Mouse (Mus musculus) neural tube, embryonic 15.5 days (tissue): ENCODE data around the gene Tcf7l2. TPM values are rescaled to one million over a fixed set of nuclear protein-coding genes. Genes with fewer than 3 reads are reported as not detected.
A peak's percentile ranks its signal among the peaks of the same experiment; 100 is the strongest.

Experiments
- ATAC-seq: fragments of 200-750 bp; cut with Nextera tagmentation; 2 replicates; pipeline ENCODE4 v1.8.0; 2017; ENCODE audit warnings: mild to moderate bottlenecking, moderate TSS enrichment, moderate library complexity; ENCODE audit not compliant: low FRiP score
- H3K27ac ChIP-seq: fragments of 300-500 bp; sonication (generic); replicated peaks from 2 replicates; pipeline ENCODE4 v1.5.1; 2015; ENCODE audit warnings: mild to moderate bottlenecking, inconsistent platforms
- H3K27me3 ChIP-seq: fragments of 300-500 bp; sonication (generic); replicated peaks from 2 replicates; pipeline ENCODE4 v1.6.1; 2015; ENCODE audit warnings: inconsistent platforms
- H3K36me3 ChIP-seq: fragments of 300-500 bp; sonication (generic); 2 replicates; pipeline ENCODE4 v1.6.1; 2015; ENCODE audit warnings: inconsistent platforms
- H3K4me1 ChIP-seq: fragments of 300-500 bp; sonication (generic); 2 replicates; pipeline ENCODE4 v1.6.1; 2015; ENCODE audit warnings: inconsistent platforms
- H3K4me2 ChIP-seq: fragments of 300-500 bp; sonication (generic); 2 replicates; pipeline ENCODE4 v1.6.1; 2015; ENCODE audit warnings: inconsistent platforms, mild to moderate bottlenecking, moderate library complexity
- H3K4me3 ChIP-seq: fragments of 300-500 bp; sonication (generic); replicated peaks from 2 replicates; pipeline ENCODE4 v1.5.1; 2015; ENCODE audit warnings: mild to moderate bottlenecking, inconsistent platforms
- H3K9ac ChIP-seq: fragments of 300-500 bp; sonication (generic); replicated peaks from 2 replicates; pipeline ENCODE4 v1.6.1; 2015; ENCODE audit warnings: mild to moderate bottlenecking, inconsistent platforms
- H3K9me3 ChIP-seq: fragments of 300-500 bp; sonication (generic); replicated peaks from 2 replicates; pipeline ENCODE4 v1.6.1; 2016; ENCODE audit warnings: inconsistent platforms
- WGBS: fragments of 180-500 bp; shearing (Covaris S2); methylation state at CpG from one replicate; pipeline ENCODE4 v1.1.7; 2015; ENCODE audit warnings: mixed read lengths; 5-methylcytosine and 5-hydroxymethylcytosine counted together
- polyA plus RNA-seq: library from polyadenylated mRNA; unstranded; fragments of >200 nt; fragmentation: Nextera tagmentation; extraction: Ambion mirVana; gene quantifications from 2 replicates; pipeline ENCODE4 v1.2.1, GENCODE M21; 2015

Gene Tcf7l2
- polyA plus RNA-seq, 1 experiment from 2014 or later, result 13.3 TPM

DNA sequence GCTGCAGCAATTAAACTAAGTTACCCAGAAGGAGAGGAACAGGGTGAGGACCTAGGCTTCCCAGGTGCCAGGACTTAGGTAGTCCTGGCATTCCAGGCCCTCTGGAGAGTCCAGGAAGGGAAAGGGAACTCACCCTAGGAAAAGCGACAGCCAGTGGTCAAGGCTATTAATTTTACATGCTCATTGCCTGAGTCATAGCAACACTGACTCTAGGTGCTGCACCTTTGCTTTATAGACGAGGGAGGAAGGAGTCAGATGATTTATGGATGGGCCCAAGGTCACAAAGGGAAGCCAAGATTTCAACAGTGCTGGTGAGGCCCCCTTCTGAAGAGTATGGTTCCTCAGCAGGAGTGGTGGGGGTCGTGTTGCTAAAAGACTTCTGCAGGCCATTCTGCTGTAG lies 8.6 kb upstream of the Tcf7l2 start:
- no peak overlapping the region for H3K4me2 ChIP-seq
- no peak for ATAC-seq
- H3K27ac ChIP-seq, result no peak overlapping the region
- no peak overlapping the region for H3K4me3 ChIP-seq
- H3K27me3 ChIP-seq, result peaks cover 5% of the 10 kb centered on the region; the same call in 1 of the 2 replicates
- WGBS, result 39% methylated on average over 3 of the region's 3 CpGs
- no peaks in the 10 kb centered on the region for H3K4me1 ChIP-seq
- no peaks in the 10 kb centered on the region for H3K36me3 ChIP-seq
- H3K9me3 ChIP-seq, result no peaks in the 10 kb centered on the region
- H3K9ac ChIP-seq, result no peak overlapping the region

DNA sequence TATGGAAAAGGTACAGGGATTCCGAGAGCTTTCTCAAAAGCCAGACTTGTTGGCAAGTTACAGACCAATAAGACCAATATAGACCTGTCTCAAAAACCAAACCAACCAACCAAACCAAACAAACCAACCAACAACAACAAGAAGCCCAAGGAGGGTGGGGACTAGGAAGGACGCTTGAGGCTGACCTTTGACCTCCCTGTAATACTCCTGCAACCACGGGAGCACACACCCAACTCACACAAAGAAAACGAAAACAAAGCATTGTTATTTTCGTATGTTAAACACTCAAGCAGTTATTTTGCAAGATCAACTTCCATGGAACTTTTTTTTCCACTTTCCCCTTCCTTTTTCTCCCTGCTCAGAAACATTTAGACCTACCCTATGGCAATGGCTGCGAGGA lies 5.6 kb upstream of the Tcf7l2 start:
- H3K4me1 ChIP-seq, result peaks cover under 1% of the 10 kb centered on the region; the same call in 1 of the 2 replicates
- no peak overlapping the region for H3K27ac ChIP-seq
- H3K36me3 ChIP-seq, result no peaks in the 10 kb centered on the region
- peaks cover 7% of the 10 kb centered on the region for H3K27me3 ChIP-seq
- H3K4me2 ChIP-seq, result no peak overlapping the region
- H3K9me3 ChIP-seq, result no peaks in the 10 kb centered on the region
- 60% methylated on average over 6 of the region's 6 CpGs for WGBS
- no peak overlapping the region for H3K9ac ChIP-seq
- H3K4me3 ChIP-seq, result no peak overlapping the region
- no peak for ATAC-seq

DNA sequence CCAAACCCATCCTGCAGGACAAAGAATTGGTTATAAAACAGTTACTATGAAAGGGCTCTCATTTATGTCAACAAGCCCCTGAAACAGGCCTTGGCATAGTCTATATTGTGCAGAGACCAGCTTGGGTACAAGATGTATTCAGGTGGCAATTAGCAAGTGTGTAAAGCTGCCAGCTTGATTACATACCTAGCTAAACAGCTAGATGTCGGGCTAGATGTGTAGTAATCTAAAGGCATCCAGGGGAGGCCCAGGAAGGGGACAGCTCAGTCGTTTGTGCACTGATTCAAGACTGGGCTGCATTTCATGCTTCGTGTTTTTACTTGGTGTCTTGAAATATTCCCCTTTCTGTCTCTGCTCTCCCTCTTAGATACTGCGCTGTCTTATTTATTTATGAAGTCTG lies 1.9 kb upstream of the Tcf7l2 start:
- no peak for ATAC-seq
- peaks cover 10% of the 10 kb centered on the region; the same call in 1 of the 2 replicates for H3K27me3 ChIP-seq
- no peak overlapping the region for H3K27ac ChIP-seq
- H3K4me3 ChIP-seq, result no peak overlapping the region
- no peaks in the 10 kb centered on the region for H3K36me3 ChIP-seq
- H3K9ac ChIP-seq, result no peak overlapping the region
- 26% methylated on average over 4 of the region's 4 CpGs for WGBS
- no peaks in the 10 kb centered on the region for H3K9me3 ChIP-seq
- H3K4me2 ChIP-seq, result no peak overlapping the region
- peaks cover 30% of the 10 kb centered on the region for H3K4me1 ChIP-seq

DNA sequence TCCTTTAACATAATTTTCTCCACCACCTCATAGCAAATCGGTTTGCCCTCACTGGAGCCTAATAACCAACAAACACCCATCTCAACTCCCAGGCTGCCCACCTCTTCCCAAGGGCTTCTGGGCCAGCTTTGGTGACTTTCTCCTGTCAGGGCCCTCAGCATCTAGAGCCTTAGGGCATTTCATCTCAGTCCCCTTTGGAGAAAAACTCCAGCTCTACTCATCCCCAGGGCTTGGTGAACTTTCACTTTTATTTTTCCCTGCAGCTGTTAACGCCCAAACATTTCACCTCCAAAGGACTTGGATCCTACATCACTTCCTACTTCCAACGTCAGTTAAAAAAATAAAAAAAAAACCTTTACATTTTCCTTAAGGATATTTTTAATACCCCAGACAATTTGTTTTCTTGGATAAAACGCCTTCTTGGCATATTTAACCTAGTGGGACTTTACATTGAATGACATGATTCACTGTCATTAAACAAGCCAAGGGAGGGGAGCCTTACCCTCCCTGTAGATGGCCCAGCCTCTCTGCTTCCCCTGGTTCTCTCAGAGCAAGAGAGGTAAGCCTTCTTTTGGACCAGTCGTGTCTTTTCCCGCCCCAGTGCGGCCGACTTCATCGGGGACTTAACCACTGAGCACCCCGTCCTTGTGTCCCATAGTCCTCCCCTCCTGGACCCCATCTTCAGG lies 724 bp upstream of the Tcf7l2 start:
- no peak overlapping the region for H3K9ac ChIP-seq
- no peaks in the 10 kb centered on the region for H3K36me3 ChIP-seq
- peaks cover 10% of the 10 kb centered on the region; the same call in 1 of the 2 replicates for H3K27me3 ChIP-seq
- peak overlapping the region; percentile 61 for H3K4me2 ChIP-seq
- peaks cover 38% of the 10 kb centered on the region for H3K4me1 ChIP-seq
- no peak for ATAC-seq
- 18% methylated on average over 10 of the region's 10 CpGs for WGBS
- H3K4me3 ChIP-seq, result peak overlapping the region; percentile 40
- no peaks in the 10 kb centered on the region for H3K9me3 ChIP-seq
- H3K27ac ChIP-seq, result peak overlapping the region; percentile 49

DNA sequence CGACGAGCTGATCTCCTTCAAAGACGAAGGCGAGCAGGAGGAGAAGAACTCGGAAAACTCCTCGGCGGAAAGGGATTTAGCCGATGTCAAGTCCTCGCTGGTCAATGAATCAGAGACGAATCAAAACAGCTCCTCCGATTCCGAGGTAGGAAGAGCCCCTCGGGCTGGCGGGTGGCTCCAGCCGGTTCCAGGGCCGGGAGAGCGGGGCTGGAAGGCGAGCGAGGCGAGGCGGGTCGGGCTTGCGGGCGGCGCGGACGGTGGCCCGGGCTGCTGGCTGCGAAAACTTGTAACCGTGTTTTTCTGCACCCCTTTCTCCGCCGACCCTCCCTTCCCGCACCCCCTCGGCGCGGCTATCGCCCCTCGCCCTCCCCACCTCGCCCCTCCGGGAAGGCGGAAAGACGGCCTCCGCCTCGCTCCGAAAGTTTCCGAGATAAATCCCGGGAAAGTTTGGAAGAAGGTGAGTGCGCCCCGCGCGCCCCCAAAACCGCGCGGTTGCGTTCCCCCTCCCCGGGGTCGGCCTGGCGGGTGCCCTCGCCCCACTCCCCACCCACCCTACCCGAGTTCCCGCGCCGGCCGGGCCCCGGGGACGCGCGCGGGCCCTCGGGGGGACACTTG lies 873 bp downstream of the Tcf7l2 start:
- Histone ChIP-seq H3K4me3 (peak overlapping the region; percentile 40), H3K36me3 (no peaks in the 10 kb centered on the region), H3K27ac (peak overlapping the region; percentile 83), H3K9me3 (no peaks in the 10 kb centered on the region), H3K9ac (peak overlapping the region; percentile 45), H3K27me3 (peaks cover 18% of the 10 kb centered on the region), H3K4me2 (peak overlapping the region; percentile 61), H3K4me1 (peaks cover 52% of the 10 kb centered on the region)
- WGBS, result under 1% methylated on average over 38 of the region's 70 CpGs
- ATAC-seq, result no peak

DNA sequence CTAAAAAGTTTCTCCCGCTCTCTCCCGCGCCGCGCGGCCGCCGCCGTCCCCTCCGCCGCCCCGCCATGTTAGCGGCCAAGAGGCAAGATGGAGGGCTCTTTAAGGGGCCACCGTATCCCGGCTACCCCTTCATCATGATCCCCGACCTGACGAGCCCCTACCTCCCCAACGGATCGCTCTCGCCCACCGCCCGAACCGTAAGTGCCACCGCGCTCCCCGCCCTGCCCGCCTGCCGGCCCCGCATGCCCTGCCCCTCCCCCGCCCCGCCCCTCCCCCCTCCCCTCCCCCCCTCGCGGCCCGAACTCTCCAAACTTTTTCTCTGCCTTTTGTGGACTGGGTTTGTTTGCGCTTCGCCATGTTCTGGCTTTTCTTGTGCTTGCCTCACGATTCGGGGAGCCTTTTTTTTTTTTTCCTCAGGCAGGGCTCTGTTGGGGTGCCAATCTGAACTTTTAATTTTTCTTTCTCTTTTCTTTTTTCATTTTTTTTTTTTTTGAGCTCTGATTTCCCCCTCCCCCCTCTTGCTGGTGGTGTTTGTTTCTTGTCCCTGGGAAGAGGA lies 1.5 kb downstream of the Tcf7l2 start:
- Histone ChIP-seq H3K4me1 (peaks cover 57% of the 10 kb centered on the region), H3K4me3 (peak overlapping the region; percentile 40), H3K9me3 (no peaks in the 10 kb centered on the region), H3K27ac (peak overlapping the region; percentile 83), H3K9ac (peak overlapping the region; percentile 49), H3K36me3 (no peaks in the 10 kb centered on the region), H3K27me3 (peaks cover 20% of the 10 kb centered on the region), H3K4me2 (peak overlapping the region; percentile 61)
- ATAC-seq, result no peak; the same call in 1 of the 2 replicates
- WGBS, result under 1% methylated on average over 23 of the region's 38 CpGs

DNA sequence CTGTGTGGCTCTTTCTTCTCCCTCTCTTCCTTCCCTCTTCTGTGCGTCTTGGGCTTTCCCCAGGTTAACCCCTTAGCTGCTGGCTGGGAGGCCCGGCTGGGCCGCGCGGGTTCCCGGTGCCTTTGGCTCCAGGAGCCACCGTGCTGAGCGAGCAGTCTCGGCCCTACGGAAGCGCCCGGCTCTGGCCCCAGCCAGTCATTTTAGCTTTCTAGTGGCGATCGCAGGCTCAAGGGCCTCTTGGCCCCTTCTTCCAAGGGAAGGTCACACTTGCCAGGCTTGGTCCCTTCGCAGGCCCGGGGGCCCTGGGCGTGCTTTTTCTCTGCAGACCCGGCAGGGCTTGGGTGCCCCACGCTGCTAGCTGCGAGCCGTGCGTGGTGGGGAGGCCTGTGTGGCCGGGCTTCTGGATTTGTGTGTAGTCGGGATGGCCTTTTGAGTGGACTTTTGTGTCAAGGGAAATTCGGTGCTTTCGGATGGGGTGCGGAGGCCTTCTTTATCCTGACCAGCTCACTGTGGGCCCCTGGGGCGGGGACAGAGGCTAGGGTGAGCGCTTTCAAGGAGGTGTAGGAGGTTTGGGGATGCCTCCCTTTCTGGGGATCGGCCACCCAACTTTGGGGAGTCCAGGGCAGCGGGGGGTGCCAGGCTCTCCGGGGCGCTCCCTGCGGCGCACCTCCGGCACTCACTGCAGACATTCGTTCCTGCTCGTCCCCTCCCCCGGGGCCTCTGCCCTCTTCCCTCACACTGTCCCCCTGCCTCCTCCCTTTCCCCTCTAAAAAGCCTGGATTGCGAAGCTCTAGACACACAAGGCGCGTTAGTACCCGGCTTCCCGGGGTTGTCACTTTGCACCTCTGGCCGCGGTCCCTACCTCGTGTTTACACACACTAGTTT lies 2.2 kb downstream of the Tcf7l2 start:
- peak; percentile 63; the same call in 1 of the 2 replicates for ATAC-seq
- Histone ChIP-seq H3K4me2 (peak overlapping the region; percentile 61), H3K9ac (peak overlapping the region; percentile 49), H3K4me3 (peak overlapping the region; percentile 40), H3K36me3 (no peaks in the 10 kb centered on the region), H3K27me3 (peaks cover 27% of the 10 kb centered on the region), H3K27ac (peak overlapping the region; percentile 83), H3K9me3 (no peaks in the 10 kb centered on the region), H3K4me1 (peaks cover 64% of the 10 kb centered on the region)
- under 1% methylated on average over 47 of the region's 47 CpGs for WGBS

DNA sequence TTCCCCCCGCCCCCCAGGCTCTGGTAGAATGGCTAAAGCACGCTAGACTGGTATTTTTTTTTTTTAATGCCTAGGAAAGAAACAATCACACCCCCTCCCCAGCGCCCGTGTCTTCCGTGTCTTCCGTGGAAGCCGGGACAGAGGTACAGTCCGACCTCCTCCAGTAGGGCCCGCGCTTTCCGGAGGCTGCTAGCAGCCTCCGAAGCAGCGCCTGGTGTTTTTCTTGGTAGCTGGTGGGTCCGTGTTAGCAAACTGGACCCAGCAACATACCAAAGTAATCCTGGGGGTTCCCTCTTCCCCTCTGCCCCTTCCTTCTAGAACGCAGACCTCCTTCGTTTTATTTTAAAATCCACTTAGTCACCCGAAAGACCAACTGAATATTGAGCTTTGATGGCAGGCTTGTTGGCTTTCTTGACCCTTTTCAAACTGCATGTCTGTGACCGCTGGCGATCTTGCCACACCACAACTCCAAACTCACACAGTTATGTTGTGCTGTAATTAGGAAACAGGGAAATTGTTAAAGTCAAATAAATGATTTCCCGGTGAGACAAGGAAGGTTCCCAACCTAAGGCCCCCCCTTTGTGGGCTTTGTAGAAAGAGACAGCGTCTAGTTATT lies 3.1 kb downstream of the Tcf7l2 start:
- WGBS, result 4% methylated on average over 21 of the region's 21 CpGs

DNA sequence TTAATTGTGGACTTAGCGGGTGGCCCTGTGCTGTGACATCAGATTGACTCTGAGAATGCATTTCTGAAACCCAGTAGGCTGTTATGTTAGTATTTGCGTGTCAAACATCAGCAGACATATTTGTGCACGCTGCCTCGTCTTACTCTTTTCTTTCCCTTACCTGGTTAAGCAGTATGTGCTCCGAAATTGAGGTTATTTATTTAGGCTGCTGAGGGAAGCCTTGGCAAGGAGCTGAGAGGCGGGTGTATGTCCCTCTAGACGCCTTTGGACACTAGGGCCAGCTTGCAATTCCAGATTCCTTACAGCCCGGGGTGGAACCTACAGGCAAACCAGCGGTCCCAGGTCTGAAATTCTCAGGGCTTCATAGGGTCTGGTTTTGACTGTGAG lies 3.6 kb downstream of the Tcf7l2 start:
- peak overlapping the region; percentile 40 for H3K4me3 ChIP-seq
- peaks cover 28% of the 10 kb centered on the region for H3K27me3 ChIP-seq
- no peak overlapping the region for H3K9ac ChIP-seq
- no peak overlapping the region for H3K27ac ChIP-seq
- ATAC-seq, result no peak
- no peaks in the 10 kb centered on the region for H3K9me3 ChIP-seq
- H3K4me2 ChIP-seq, result peak overlapping the region; percentile 61
- 17% methylated on average over 9 of the region's 9 CpGs for WGBS
- peaks cover 78% of the 10 kb centered on the region for H3K4me1 ChIP-seq
- no peaks in the 10 kb centered on the region for H3K36me3 ChIP-seq

More for the DNA sequence above, 3.1 kb downstream of the Tcf7l2 start:
- H3K27me3 ChIP-seq, result peaks cover 28% of the 10 kb centered on the region
- peaks cover 73% of the 10 kb centered on the region for H3K4me1 ChIP-seq
- H3K9ac ChIP-seq, result peak overlapping the region; percentile 49; the same call in 1 of the 2 replicates
- no peaks in the 10 kb centered on the region for H3K36me3 ChIP-seq
- peak overlapping the region; percentile 61 for H3K4me2 ChIP-seq
- no peak for ATAC-seq
- H3K9me3 ChIP-seq, result no peaks in the 10 kb centered on the region
- peak overlapping the region; percentile 40 for H3K4me3 ChIP-seq
- H3K27ac ChIP-seq, result no peak overlapping the region; the same call in 1 of the 2 replicates

DNA sequence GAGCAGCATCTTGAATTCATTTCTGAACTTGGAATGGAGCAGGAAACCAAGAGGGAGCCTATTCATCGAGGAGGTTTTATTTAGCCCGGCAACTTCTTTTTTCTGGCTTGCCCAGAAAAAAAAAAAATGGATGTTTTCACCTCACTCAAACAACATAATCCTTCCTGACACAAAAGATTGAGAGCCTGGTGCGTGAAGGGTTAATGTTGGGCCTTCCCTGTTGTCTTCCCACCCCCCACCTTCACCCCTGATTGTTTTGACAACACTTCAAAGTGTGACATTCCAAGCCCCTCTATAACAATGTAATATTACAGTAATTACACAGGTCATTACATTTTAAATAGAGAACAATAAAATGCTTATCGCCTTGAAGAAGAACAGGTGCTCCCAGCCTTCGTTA lies 4.6 kb downstream of the Tcf7l2 start:
- H3K9me3 ChIP-seq, result no peaks in the 10 kb centered on the region
- no peaks in the 10 kb centered on the region for H3K36me3 ChIP-seq
- no peak overlapping the region for H3K9ac ChIP-seq
- no peak overlapping the region for H3K27ac ChIP-seq
- WGBS, result 12% methylated on average over 5 of the region's 5 CpGs
- H3K4me1 ChIP-seq, result peaks cover 84% of the 10 kb centered on the region
- H3K4me3 ChIP-seq, result no peak overlapping the region
- no peak overlapping the region for H3K4me2 ChIP-seq
- peaks cover 29% of the 10 kb centered on the region for H3K27me3 ChIP-seq
- no peak for ATAC-seq
